Mouse (Mus musculus) liver, adult 2 months (tissue): ENCODE measurements around the gene Meox1. TPM values are rescaled to one million over a fixed set of nuclear protein-coding genes. Genes with fewer than 3 reads are reported as not detected.

Source experiments
- DNase-seq: peaks from one replicate; pipeline ENCODE4 v3.0.0-alpha.2; 2011; ENCODE audit warnings: low read depth, low spot score; ENCODE audit errors: extremely low read depth
- H3K27ac ChIP-seq: fragments of 200-500 bp; replicated peaks from 2 replicates; pipeline ENCODE4 v1.5.1; 2012; ENCODE audit warnings: low read depth, mild to moderate bottlenecking, control low read depth, inconsistent platforms, low read length; ENCODE audit not compliant: insufficient read depth
- H3K27me3 ChIP-seq: fragments of 200-500 bp; 2 replicates; pipeline ENCODE4 v1.6.1; 2012; ENCODE audit warnings: mild to moderate bottlenecking, moderate library complexity, low read length, inconsistent platforms; ENCODE audit not compliant: control insufficient read depth, insufficient read depth
- H3K36me3 ChIP-seq: fragments of 200-500 bp; 2 replicates; pipeline ENCODE4 v1.6.1; 2012; ENCODE audit warnings: low read length, inconsistent platforms; ENCODE audit not compliant: control insufficient read depth, insufficient read depth
- H3K4me1 ChIP-seq: fragments of 200-500 bp; 2 replicates; pipeline ENCODE4 v1.6.1; 2011; ENCODE audit warnings: low read length; ENCODE audit not compliant: control insufficient read depth, insufficient read depth
- H3K4me3 ChIP-seq: fragments of 200-500 bp; 2 replicates; pipeline ENCODE4 v1.5.1; 2011; ENCODE audit warnings: low read depth, mild to moderate bottlenecking, control low read depth, low read length, moderate library complexity; ENCODE audit not compliant: insufficient read depth
- H3K79me2 ChIP-seq: fragments of 200-500 bp; 2 replicates; pipeline ENCODE4 v1.6.1; 2012; ENCODE audit warnings: inconsistent platforms, mild to moderate bottlenecking, low read length, moderate library complexity; ENCODE audit not compliant: control insufficient read depth, insufficient read depth
- H3K9ac ChIP-seq: fragments of 200-500 bp; 2 replicates; pipeline ENCODE4 v1.6.1; 2012; ENCODE audit warnings: low read depth, mild to moderate bottlenecking, control low read depth, inconsistent platforms, low read length
- CTCF ChIP-seq: fragments of 200-500 bp; IDR thresholded peaks from 2 replicates; pipeline ENCODE4 v1.5.1; 2011; ENCODE audit warnings: low read depth, low read length, control low read depth
- POLR2A ChIP-seq: fragments of 200-500 bp; IDR thresholded peaks from 2 replicates; pipeline ENCODE4 v1.6.1; 2011; ENCODE audit warnings: low read length, control low read depth; ENCODE audit not compliant: insufficient read depth; ENCODE audit errors: extremely low read depth
- WGBS: fragments of 180-500 bp; shearing (Covaris S2); methylation state at CpG from one replicate; pipeline ENCODE4 v1.1.7; 2018; 5-methylcytosine and 5-hydroxymethylcytosine counted together
- polyA plus RNA-seq: library from polyadenylated mRNA; depleted of rRNA; stranded (reverse); fragments of >200 nt; gene quantifications from 2 replicates; pipeline ENCODE4 v1.2.3, GENCODE M21; 2012
- total RNA-seq: library from RNA; depleted of rRNA; stranded (reverse); fragments of >200 nt; gene quantifications from 2 replicates; pipeline ENCODE4 v1.2.3, GENCODE M21; 2014

Meox1 gene
- total and polyA plus RNA-seq, 2 experiments = not detected

GRCm38 (mm10) chr11:101858742-101859141 is 35.4 kb downstream of the Meox1 start:
- H3K79me2 ChIP-seq = no peaks in the 10 kb centered on the region
- no peak for DNase-seq
- TF ChIP-seq POLR2A (no peak), CTCF (no peak)
- no peak overlapping the region for H3K27ac ChIP-seq
- no peak overlapping the region for H3K4me3 ChIP-seq
- 42% methylated on average over 4 of the region's 5 CpGs for WGBS
- no peaks in the 10 kb centered on the region for H3K4me1 ChIP-seq
- no peak overlapping the region for H3K9ac ChIP-seq
- no peaks in the 10 kb centered on the region for H3K36me3 ChIP-seq
- H3K27me3 ChIP-seq = 0 out of 2 replicates have a peak, but pooled peaks cover 3% of the 10 kb centered on the region

- H3K4me1 ChIP-seq = no peaks in the 10 kb centered on the region
- TF ChIP-seq CTCF (no peak), POLR2A (no peak)
- no peak overlapping the region for H3K4me3 ChIP-seq
- peak; percentile 7 for DNase-seq
- H3K36me3 ChIP-seq = no peaks in the 10 kb centered on the region
- 68% methylated on average over 9 of the region's 9 CpGs for WGBS
- H3K79me2 ChIP-seq = no peaks in the 10 kb centered on the region
- H3K27me3 ChIP-seq = 0 out of 2 replicates have a peak, but pooled peaks cover 3% of the 10 kb centered on the region
- H3K9ac ChIP-seq = no peak overlapping the region
- no peak overlapping the region for H3K27ac ChIP-seq
These were observed 38.0 kb downstream of the Meox1 start for GRCm38 (mm10) chr11:101855950-101856712.

- no peak for DNase-seq
- TF ChIP-seq POLR2A (no peak), CTCF (no peak)
- no peak overlapping the region for H3K4me3 ChIP-seq
- no peaks in the 10 kb centered on the region for H3K36me3 ChIP-seq
- WGBS = 80% methylated on average over 7 of the region's 7 CpGs
- H3K9ac ChIP-seq = no peak overlapping the region
- no peaks in the 10 kb centered on the region for H3K27me3 ChIP-seq
- H3K27ac ChIP-seq = no peak overlapping the region
- no peaks in the 10 kb centered on the region for H3K79me2 ChIP-seq
- H3K4me1 ChIP-seq = no peaks in the 10 kb centered on the region
These were observed 43.1 kb downstream of the Meox1 start for GRCm38 (mm10) chr11:101851042-101851441.

- peak; percentile 6 for DNase-seq
These were observed 44.9 kb downstream of the Meox1 start for GRCm38 (mm10) chr11:101849286-101849685.

GRCm38 (mm10) chr11:101847509-101847908 is 46.7 kb downstream of the Meox1 start:
- WGBS = 89% methylated on average over 5 of the region's 5 CpGs

More at GRCm38 (mm10) chr11:101849286-101849685, 44.9 kb downstream of the Meox1 start:
- no peak for TF ChIP-seq POLR2A
- TF ChIP-seq CTCF = no peak
- Histone ChIP-seq H3K79me2 (no peaks in the 10 kb centered on the region), H3K9ac (no peak overlapping the region), H3K27me3 (no peaks in the 10 kb centered on the region), H3K27ac (no peak overlapping the region), H3K4me1 (no peaks in the 10 kb centered on the region), H3K36me3 (no peaks in the 10 kb centered on the region), H3K4me3 (no peak overlapping the region)
- WGBS = 59% methylated on average over 4 of the region's 4 CpGs

GRCm38 (mm10) chr11:101842773-101843163 is 51.4 kb downstream of the Meox1 start:
- no peak overlapping the region for H3K4me3 ChIP-seq
- no peaks in the 10 kb centered on the region for H3K27me3 ChIP-seq
- DNase-seq = no peak
- H3K27ac ChIP-seq = no peak overlapping the region
- H3K36me3 ChIP-seq = no peaks in the 10 kb centered on the region
- 81% methylated on average over 3 of the region's 3 CpGs for WGBS
- TF ChIP-seq POLR2A = no peak
- TF ChIP-seq CTCF = no peak
- no peak overlapping the region for H3K9ac ChIP-seq
- no peaks in the 10 kb centered on the region for H3K79me2 ChIP-seq
- H3K4me1 ChIP-seq = no peaks in the 10 kb centered on the region

More at GRCm38 (mm10) chr11:101847509-101847908, 46.7 kb downstream of the Meox1 start:
- no peak overlapping the region for H3K9ac ChIP-seq
- no peak overlapping the region for H3K4me3 ChIP-seq
- H3K79me2 ChIP-seq = no peaks in the 10 kb centered on the region
- no peaks in the 10 kb centered on the region for H3K36me3 ChIP-seq
- no peaks in the 10 kb centered on the region for H3K4me1 ChIP-seq
- H3K27me3 ChIP-seq = no peaks in the 10 kb centered on the region
- H3K27ac ChIP-seq = no peak overlapping the region
- DNase-seq = no peak
- TF ChIP-seq POLR2A (no peak), CTCF (no peak)
